26 mouse cellular contexts compared by ENCODE assay signal in the genomic region with DNA sequence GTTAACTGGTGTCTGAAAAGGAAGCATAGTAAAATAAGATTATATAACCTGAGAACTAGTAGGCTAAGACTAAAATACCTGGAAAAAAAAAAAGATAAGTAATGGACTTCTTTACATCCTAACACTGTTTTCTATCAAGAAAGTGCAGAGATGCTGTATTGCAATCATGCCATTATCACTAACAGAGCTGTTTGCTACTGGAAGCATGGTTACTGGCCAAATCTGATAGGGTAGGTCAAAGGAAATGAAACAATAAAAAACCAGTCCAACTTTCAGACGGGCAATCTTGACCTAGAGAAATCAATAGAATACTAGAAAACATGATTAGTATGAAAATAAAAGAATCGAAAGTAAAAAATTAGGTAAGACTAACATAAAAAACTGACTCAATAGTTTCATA.
"Had no signal": no experiment of that assay in that cellular context is flagged by ENCODE, and none has a peak within 500 bp of the region (broad histone marks: within the 10 kb centered on the region; RNA-seq: fewer than 3 reads in every experiment).

No protein-coding gene starts in this region.

- H3K9ac ChIP-seq: heart, embryonic 13.5 days; heart, embryonic 15.5 days; hindbrain, embryonic 13.5 days; hindbrain, embryonic 15.5 days; kidney, embryonic 15.5 days; limb, embryonic 13.5 days; limb, embryonic 15.5 days; liver, embryonic 15.5 days had no signal

- H3K9me3 ChIP-seq: heart, embryonic 13.5 days; heart, embryonic 15.5 days; hindbrain, embryonic 13.5 days; hindbrain, embryonic 15.5 days; kidney, embryonic 15.5 days; limb, embryonic 13.5 days; limb, embryonic 15.5 days; liver, embryonic 15.5 days had no signal

- H3K4me2 ChIP-seq: heart, embryonic 11.5 days; heart, embryonic 13.5 days; heart, embryonic 15.5 days; hindbrain, embryonic 13.5 days; hindbrain, embryonic 15.5 days; kidney, embryonic 15.5 days; limb, embryonic 13.5 days; limb, embryonic 15.5 days; liver, embryonic 15.5 days had no signal

- ATAC-seq: hindbrain, postnatal 0 days; intestine, embryonic 16.5 days had no signal

- H3K27me3 ChIP-seq: heart, embryonic 13.5 days; heart, embryonic 15.5 days; hindbrain, embryonic 13.5 days; hindbrain, embryonic 15.5 days; kidney, embryonic 15.5 days; limb, embryonic 13.5 days; limb, embryonic 15.5 days; liver, embryonic 15.5 days had no signal

- H3K4me3 ChIP-seq: heart, adult 2 months; heart, embryonic 13.5 days; heart, embryonic 15.5 days; hindbrain, embryonic 13.5 days; hindbrain, embryonic 15.5 days; kidney, embryonic 15.5 days; limb, embryonic 13.5 days; limb, embryonic 15.5 days; liver, embryonic 15.5 days had no signal

- DNase-seq: gastrocnemius, postnatal 14 days; gastrocnemius, postnatal 36 days; heart, adult 11 months; heart, adult 2 months; heart, postnatal 14 days; heart, postnatal 36 days; kidney, adult 11 months; kidney, adult 2 months; kidney, adult 9 months; kidney, postnatal 14 days; kidney, postnatal 36 days; layer of hippocampus, adult 9-11 months; layer of hippocampus, postnatal 36 days; left cerebral cortex, postnatal 4 days had no signal

- H3K27ac ChIP-seq: heart, adult 2 months; heart, embryonic 13.5 days; heart, embryonic 15.5 days; hindbrain, embryonic 13.5 days; hindbrain, embryonic 15.5 days; hindbrain, postnatal 0 days; kidney, embryonic 15.5 days; kidney, postnatal 0 days; limb, embryonic 13.5 days; limb, embryonic 15.5 days; liver, embryonic 15.5 days had no signal

- H3K4me1 ChIP-seq: heart, embryonic 15.5 days; hindbrain, embryonic 13.5 days; kidney, embryonic 15.5 days; limb, embryonic 13.5 days; limb, embryonic 15.5 days had no signal
